Mouse (Mus musculus): ENCODE measurements at regions not wholly inside any gene's neighbourhood (a gene's known extent, or its start where the extent isn't known, plus 50 kb on each side); places are given as distances from the start of the nearest gene placed in this dataset.

DNA sequence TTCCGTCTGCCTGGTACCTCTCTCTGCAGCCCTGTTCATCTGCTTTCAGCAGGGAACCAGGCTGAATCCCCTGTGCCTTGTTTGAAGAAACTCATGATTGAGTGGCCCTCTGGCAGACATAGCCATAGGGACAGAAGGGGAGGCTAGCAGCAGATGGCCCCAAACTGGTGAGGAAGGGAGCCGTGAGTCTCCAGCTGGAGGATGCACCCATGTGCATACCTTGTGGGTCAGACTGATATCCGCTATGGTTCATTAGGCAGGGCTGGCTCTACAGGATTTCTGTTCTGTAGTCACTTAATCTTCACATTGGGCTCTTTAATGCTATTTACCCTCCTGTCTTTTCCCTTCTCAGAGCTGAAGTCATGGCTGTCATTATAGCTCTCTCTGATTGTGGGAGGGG lies 175.9 kb upstream of the Mocs1 start:
- TF ChIP-seq POLR2A (IDR thresholded peaks at IDR 0.05; ENCODE audit: control insufficient read depth, low read depth, low read length) (no peak), CTCF (IDR thresholded peaks at IDR 0.05; ENCODE audit: control insufficient read depth, insufficient read depth, insufficient replicate concordance, low read depth, low read length) (no peak)

Data from testis, adult 2 months (tissue).